Mouse (Mus musculus): Measurements from ENCODE around the gene Gbf1.

DNA sequence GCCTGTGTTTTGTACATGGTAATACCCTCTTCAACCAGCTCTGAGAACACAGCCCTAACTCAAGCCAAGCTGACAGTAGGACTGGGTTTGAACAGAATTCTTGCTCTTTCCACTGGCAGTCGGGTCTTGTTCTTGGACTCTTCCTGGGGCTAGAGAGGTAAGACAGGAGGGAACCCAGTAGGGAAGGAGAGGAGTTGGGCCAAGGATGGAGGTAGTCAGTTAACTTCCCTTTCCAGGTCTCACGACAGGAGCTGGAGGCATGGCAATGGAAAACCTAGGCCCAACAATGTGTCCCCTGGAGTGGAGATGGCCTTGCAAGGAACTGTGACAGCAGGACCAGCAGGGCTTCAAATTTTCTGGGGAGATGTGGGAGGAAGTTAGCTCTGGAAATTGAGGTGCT, 12.0 kb upstream of the Gbf1 start:
- TF ChIP-seq POLR2A (IDR thresholded peaks at IDR 0.05; ENCODE audit: borderline replicate concordance, low read depth, low read length) = no peak
- no peak for TF ChIP-seq CTCF (IDR thresholded peaks at IDR 0.05; ENCODE audit: low read depth, low read length)

Data from bone marrow macrophage, adult 2 months (primary cell).